Mouse (Mus musculus) kidney, adult 2 months (tissue): Measurements from ENCODE around the gene Pgm3.

Experiments used
- CTCF ChIP-seq: fragments of 200-500 bp; conservative IDR thresholded peaks from 2 replicates; pipeline ENCODE4 v1.5.1; 2011; ENCODE audit warnings: low read depth, mild to moderate bottlenecking, control low read depth, low read length, moderate library complexity, mixed read lengths; ENCODE audit not compliant: insufficient read depth, insufficient read length
- POLR2A ChIP-seq: fragments of 200-500 bp; IDR thresholded peaks from one replicate; pipeline ENCODE4 v1.6.1; 2011; ENCODE audit warnings: low read depth, low read length, control low read depth

DNA sequence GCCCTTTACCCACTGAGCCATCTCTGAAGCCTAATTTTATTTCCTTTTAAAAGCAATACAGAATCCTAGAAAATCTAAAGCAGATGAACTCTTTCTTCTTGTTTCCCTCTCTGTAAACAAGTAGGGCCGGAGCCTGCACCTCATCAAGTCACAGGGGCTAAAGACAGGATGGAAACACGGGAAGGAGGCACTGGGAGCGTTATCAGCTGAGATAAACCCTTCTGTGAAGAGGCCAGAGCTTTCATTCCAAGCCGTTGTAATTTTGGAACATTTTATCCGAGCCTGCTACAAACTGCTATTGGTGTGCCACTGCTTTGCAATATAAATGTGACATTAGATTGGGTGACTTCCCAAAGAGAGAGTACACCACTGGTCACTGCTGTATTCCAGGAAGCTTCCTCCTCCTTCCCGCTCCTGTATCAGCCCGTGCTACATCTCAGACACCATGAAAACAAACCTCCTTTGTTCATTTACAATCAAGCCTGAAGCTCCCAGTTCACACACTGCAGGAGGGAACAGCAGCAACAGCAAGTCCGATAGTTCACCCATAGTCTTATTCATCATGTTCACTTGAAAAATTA, 28.2 kb upstream of the Pgm3 start:
- no peak for TF ChIP-seq CTCF
- no peak for TF ChIP-seq POLR2A
